In genomic region chr10:13474568-13474955, GRCm38 (mm10) we compare ENCODE assay signal across 8 mouse cellular contexts. TPM values are rescaled to one million over a fixed set of nuclear protein-coding genes. Genes with fewer than 3 reads are reported as not detected.
A peak's percentile ranks its signal among the peaks of the same experiment; 100 is the strongest.
DNase-seq lines count a peak whose midpoint lies in the region; ATAC-seq lines count a peak whose summit lies in the region.

No protein-coding gene starts in this region.

- peak overlapping the region; percentile 70 for H3K9ac ChIP-seq in hindbrain, embryonic 15.5 days
- peak overlapping the region; percentile 46; the same call in 1 of the 2 replicates for H3K9ac ChIP-seq in liver, embryonic 15.5 days

- peaks cover 18% of the 10 kb centered on the region for H3K4me1 ChIP-seq in hindbrain, embryonic 15.5 days (replicated peaks)
- peaks cover 12% of the 10 kb centered on the region for H3K4me1 ChIP-seq in liver, embryonic 15.5 days (replicated peaks)

- no peak for DNase-seq in cerebellum, adult 9-11 months
- no peak for DNase-seq in left cerebral cortex, adult 18-20 months (ENCODE audit: low spot score in 2 of 2)
- no peak for DNase-seq in cerebellum, adult 11 months
- no peak for DNase-seq in adrenal gland, postnatal 4 days (ENCODE audit: low spot score in 2 of 2)

- no peak overlapping the region for H3K27ac ChIP-seq in hindbrain, embryonic 15.5 days (replicated peaks)
- H3K27ac ChIP-seq in liver, embryonic 15.5 days (replicated peaks) = no peak overlapping the region

- peak overlapping the region; percentile 100 for H3K4me2 ChIP-seq in hindbrain, embryonic 15.5 days
- H3K4me2 ChIP-seq in liver, embryonic 15.5 days = peak overlapping the region; percentile 73

- WGBS in hindbrain, embryonic 15.5 days = 5% methylated on average over 10 of the region's 10 CpGs
- 4% methylated on average over 10 of the region's 10 CpGs for WGBS in liver, embryonic 15.5 days (ENCODE audit: insufficient replicate concordance)

- ATAC-seq in cerebellum, adult (ENCODE audit: insufficient number of reproducible peaks, low FRiP score, low TSS enrichment) = peak; percentile 33; the same call in 1 of the 2 replicates
- peak; percentile 37 for ATAC-seq in activated CD4-positive, CD25-positive, alpha-beta regulatory T cell, adult 4 months
- peak; percentile 71; the same call in 1 of the 2 replicates for ATAC-seq in hindbrain, embryonic 15.5 days (ENCODE audit: low FRiP score, low read depth)
- ATAC-seq in liver, embryonic 15.5 days (ENCODE audit: insufficient read depth) = no peak

- H3K9me3 ChIP-seq in hindbrain, embryonic 15.5 days = no peaks in the 10 kb centered on the region
- H3K9me3 ChIP-seq in liver, embryonic 15.5 days (replicated peaks) = no peaks in the 10 kb centered on the region

- no peaks in the 10 kb centered on the region for H3K36me3 ChIP-seq in hindbrain, embryonic 15.5 days
- H3K36me3 ChIP-seq in liver, embryonic 15.5 days (replicated peaks) = no peaks in the 10 kb centered on the region

- peaks cover 26% of the 10 kb centered on the region for H3K27me3 ChIP-seq in hindbrain, embryonic 15.5 days
- peaks cover 58% of the 10 kb centered on the region for H3K27me3 ChIP-seq in liver, embryonic 15.5 days

- peak overlapping the region; percentile 79 for H3K4me3 ChIP-seq in hindbrain, embryonic 15.5 days
- H3K4me3 ChIP-seq in liver, embryonic 15.5 days (replicated peaks) = peak overlapping the region; percentile 58

RNA-seq across cellular contexts. Expression of gene Phactr2, which starts 0.3 kb away (rescaled TPM):
- 1 to 10 TPM; 1.7 to 3.1 TPM for polyA plus RNA-seq in activated CD4-positive, CD25-positive, alpha-beta regulatory T cell, adult 4 months (2017; shearing (Covaris generic))
- 7.7 and 8.8 TPM in 2 replicates for polyA plus RNA-seq in hindbrain, embryonic 15.5 days (2015; fragmentation: Nextera tagmentation; extraction: Ambion mirVana)
- polyA plus RNA-seq in liver, embryonic 15.5 days (2015; fragmentation: Nextera tagmentation; extraction: Ambion mirVana) = 4.6 and 4.7 TPM in 2 replicates
- total RNA-seq in left cerebral cortex, adult 18-20 months (2021) = 10 to 100 TPM; 24.8 to 28.4 TPM
- total RNA-seq in adrenal gland, postnatal 4 days (2021) = 10 to 100 TPM; 49.5 to 53.4 TPM

RNA-seq across cellular contexts. Expression of gene Fuca2, which starts 24.8 kb away (rescaled TPM):
- 10 to 100 TPM; 52.6 to 57.9 TPM for polyA plus RNA-seq in activated CD4-positive, CD25-positive, alpha-beta regulatory T cell, adult 4 months (2017; shearing (Covaris generic))
- polyA plus RNA-seq in hindbrain, embryonic 15.5 days (2015; fragmentation: Nextera tagmentation; extraction: Ambion mirVana) = 42.7 and 45.0 TPM in 2 replicates
- polyA plus RNA-seq in liver, embryonic 15.5 days (2015; fragmentation: Nextera tagmentation; extraction: Ambion mirVana) = 51.7 and 57.3 TPM in 2 replicates
- 10 to 100 TPM; 41.8 to 46.0 TPM for total RNA-seq in left cerebral cortex, adult 18-20 months (2021)
- total RNA-seq in adrenal gland, postnatal 4 days (2021) = 10 to 100 TPM; 24.2 to 38.7 TPM
